Mouse (Mus musculus): ENCODE results near the gene Fgd3.

GRCm38 (mm10) chr13:49215504-49216219, 104.4 kb downstream of the Fgd3 start, which contains the start of gene Card19:
- TF ChIP-seq EP300 (IDR thresholded peaks at IDR 0.05; ENCODE audit: insufficient read depth, low read depth, low read length) (no peak), POLR2A (IDR thresholded peaks at IDR 0.05; ENCODE audit: insufficient read depth, low read length) (no peak), CTCF (IDR thresholded peaks at IDR 0.05; ENCODE audit: low read depth, low read length) (no peak)
